Mouse (Mus musculus) frontal cortex, adult 2 months (tissue): ENCODE measurements at regions not wholly inside any gene's neighbourhood (a gene's known extent, or its start where the extent isn't known, plus 50 kb on each side); places are given as distances from the start of the nearest gene placed in this dataset.
A peak's percentile ranks its signal among the peaks of the same experiment; 100 is the strongest.

Experiments used
- DNase-seq, 2 experiments: peaks; one replicate each; pipeline ENCODE4 v3.0.0; 2022; ENCODE audit warnings: low spot score in 1 of 2; ENCODE audit errors: extremely low spot score in 1 of 2

DNA sequence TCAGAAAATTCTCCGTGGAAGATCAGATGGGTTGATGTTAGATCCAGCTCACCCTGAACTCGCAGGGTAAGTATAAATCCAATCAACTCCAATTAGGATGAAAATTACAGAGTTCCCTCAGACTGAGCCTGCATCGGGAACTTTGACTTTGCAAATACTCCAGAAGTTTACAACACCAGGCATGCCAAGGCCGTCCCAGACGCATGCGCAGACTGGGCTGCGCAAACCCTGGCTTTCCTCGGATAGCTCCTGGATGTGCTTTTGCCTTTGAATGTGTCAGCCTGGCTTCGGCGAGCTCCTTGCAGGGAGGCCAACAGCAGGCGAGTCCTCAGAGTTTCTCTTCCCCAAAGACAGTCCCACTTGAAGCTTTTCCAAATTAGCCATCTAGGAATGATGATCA, 127.6 kb upstream of the Tbx3 start:
- DNase-seq: no peak

DNA sequence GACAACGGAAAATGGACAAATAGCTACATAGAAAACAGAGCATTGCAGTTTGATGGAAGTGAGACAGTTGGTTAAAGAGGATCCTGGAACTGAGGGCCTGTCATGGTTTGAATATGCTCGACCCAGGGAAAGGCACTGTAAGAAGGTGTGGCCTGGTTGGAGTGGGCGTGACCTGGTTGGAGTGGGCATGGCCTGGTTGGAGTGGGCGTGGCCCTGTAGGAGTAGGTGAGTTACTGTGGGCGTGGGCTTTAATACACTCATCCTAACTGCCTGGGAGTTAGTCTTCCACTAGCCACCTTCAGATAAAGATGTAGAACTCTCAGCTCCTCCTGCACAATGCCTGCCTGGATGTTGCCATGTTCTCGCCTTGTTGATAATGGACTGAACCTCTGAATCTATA, 126.8 kb upstream of the Tbx3 start:
- DNase-seq: no peak

GRCm38 (mm10) chr5:119544681-119545080, 125.8 kb upstream of the Tbx3 start:
- no peak for DNase-seq

DNA sequence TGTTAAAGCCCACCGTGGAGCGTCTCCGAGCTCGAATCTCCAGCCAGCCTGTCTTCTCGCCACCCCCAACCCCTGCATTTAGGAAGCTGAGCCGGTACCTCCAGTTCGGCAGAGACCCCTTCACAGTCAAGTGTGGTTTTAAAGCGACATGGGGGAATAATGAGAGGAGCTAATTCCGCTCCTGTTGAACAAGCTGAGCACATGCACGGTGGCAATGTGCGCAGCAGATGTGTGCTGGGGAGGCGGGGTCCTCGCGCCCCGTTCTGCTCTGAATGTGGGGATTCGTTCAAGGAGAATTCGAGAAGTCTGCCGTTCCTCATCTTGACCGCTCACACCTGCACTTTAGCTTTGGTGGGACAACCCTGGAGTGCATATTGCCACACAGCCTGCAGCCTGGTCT, 123.4 kb upstream of the Tbx3 start:
- DNase-seq: no peak

- DNase-seq: no peak
Measured at GRCm38 (mm10) chr5:119550916-119551315, 119.6 kb upstream of the Tbx3 start.

DNA sequence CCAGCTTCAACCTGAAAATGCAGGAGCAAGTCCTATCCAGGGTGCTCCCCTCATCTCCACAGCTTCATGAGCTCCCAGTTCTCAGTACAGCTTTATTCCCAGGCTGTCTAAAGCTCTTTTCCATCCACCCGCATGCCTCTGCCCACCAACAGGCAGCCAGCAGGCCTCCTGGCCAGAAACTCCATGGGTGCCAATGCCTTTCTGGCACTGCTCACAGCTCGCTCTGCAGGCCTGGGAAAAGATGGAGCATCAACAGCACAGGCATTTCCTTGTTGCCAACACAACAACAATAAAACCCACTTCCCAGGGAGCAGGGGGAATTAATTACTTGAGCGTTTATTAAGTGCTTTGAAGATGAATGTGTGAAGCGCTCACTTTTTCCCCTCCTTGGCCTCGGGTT, 117.0 kb upstream of the Tbx3 start:
- peak; percentile 17 to 58 for DNase-seq

DNA sequence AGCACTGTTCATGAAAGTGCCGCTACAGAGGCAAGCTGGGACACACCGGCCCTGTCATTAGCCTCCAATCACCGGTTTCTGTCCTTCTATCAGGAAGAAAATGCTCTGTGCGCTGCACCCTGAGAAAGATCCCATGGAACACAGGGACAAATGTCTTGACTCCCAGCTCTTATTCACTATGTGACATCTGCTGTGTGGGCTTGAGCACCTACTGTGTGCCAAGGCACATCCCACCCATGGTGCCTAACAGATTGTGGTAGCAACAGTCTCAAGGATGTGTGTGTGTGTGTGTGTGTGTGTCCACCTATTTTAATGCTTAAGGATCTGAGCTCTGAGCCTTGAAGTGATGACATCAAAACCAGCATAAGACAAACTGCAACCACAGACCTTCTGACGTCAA, 113.4 kb upstream of the Tbx3 start:
- DNase-seq: peak in 1 of 2 experiments; percentile 40

GRCm38 (mm10) chr5:119559696-119560095, 110.8 kb upstream of the Tbx3 start:
- no peak for DNase-seq

DNA sequence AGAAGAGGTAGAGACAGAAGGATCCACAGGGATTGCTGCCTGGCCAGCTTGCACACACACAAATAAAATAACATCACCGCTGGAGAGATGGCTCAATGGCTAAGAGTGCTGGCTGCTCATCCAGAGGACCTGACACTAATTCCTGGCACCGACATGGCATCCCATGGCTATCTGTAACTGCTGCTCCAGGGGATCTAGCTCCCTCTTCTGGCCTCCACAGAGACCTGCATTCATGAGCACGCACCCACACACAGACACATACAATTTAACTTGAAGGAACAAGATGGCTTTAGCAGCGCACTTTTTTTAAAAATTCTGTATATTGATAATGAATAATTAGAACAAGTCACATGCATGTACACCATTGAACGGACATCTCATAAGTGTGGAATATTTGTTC, 110.1 kb upstream of the Tbx3 start:
- DNase-seq: no peak

DNA sequence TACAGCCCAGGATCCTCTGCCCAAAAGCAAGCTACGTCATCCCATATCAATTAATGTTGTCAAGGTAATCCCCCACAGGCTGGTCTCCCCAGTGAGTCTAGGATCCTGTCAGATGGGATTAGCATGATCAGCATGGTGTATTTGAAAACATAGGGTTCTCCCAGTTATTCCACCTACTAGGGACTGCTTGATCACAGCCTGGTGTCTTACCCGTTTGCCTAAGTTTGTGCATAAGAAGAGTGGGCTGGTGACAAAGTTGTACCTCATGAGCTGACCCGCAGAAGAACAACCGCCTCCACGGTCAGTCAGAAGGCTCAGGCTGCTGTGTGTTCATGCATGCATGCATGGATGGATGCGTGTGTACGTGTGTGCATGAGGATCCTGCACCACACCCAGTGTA, 108.9 kb upstream of the Tbx3 start:
- no peak for DNase-seq

- DNase-seq: peak in 1 of 2 experiments; percentile 9
Measured at GRCm38 (mm10) chr5:119563510-119564351, 106.7 kb upstream of the Tbx3 start.

GRCm38 (mm10) chr5:119567639-119568038, 102.8 kb upstream of the Tbx3 start:
- no peak for DNase-seq

- no peak for DNase-seq
Measured at GRCm38 (mm10) chr5:119570054-119570453, 100.4 kb upstream of the Tbx3 start.

DNA sequence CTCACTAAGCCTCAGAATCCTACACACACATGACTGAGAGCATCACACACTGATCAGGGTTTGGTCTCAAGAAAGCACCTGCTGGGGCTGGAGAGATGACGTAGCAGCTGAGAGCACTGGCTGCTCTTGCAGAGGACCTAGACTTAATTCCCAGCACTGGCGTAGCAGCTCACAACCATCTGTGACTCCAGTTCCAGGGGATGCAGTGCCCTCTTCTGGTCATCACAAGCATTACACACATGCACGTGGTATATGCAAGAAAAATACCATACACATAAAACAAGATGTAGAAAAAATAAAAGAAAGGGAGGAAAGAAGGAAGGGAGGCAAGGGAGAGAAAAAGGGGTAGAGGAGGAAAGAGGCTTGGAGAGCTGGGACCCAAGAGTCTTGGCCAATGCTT, 98.8 kb upstream of the Tbx3 start:
- no peak for DNase-seq

- no peak for DNase-seq
Measured at GRCm38 (mm10) chr5:119575124-119575523, 95.3 kb upstream of the Tbx3 start.

DNA sequence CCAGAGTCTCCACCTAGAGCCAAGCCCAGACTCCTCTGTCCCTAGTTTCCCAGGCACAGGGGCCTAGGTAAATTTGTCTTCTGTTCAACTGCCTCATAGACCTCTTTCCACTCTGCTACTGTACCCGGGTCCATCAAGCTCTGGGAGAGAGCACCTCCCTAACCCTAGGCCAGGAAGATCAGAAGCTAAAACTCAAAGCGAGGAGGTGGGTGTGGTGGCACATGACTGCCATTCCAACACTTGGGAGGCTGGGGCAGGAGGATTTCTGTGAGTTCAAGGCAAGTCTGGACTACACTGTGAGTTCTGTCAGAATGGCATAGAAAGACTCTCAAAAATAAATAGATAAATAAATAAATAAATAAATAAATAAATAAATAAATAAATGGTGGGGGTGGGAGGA, 91.2 kb upstream of the Tbx3 start:
- DNase-seq: no peak

- DNase-seq: no peak
Measured at GRCm38 (mm10) chr5:119579806-119580205, 90.7 kb upstream of the Tbx3 start.

DNA sequence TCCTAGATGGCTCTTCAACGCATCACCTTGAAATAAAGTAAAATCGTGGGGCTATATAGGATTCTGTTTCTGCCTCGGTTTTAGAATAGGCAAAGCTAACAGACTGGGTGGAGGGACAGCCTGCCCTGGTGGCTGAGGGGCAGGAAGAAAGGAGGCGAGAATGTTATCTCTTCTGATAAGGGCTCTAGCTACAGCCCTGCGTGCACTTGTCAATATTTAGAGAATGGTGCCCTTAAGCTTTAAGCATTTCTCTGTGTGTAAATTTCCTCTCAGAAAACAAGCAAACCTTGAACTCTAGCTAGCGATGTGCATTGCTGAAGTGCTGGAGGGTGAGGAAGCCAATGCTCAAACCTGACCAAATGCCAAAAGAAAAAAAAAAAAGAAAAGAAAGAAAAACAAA, 90.1 kb upstream of the Tbx3 start:
- no peak for DNase-seq

GRCm38 (mm10) chr5:119580798-119581197, 89.7 kb upstream of the Tbx3 start:
- DNase-seq: no peak

- no peak for DNase-seq
Measured at GRCm38 (mm10) chr5:119584389-119584788, 86.1 kb upstream of the Tbx3 start.

GRCm38 (mm10) chr5:119584914-119585313, 85.6 kb upstream of the Tbx3 start:
- no peak for DNase-seq

GRCm38 (mm10) chr5:119586391-119587058, 83.9 kb upstream of the Tbx3 start:
- no peak for DNase-seq
